Mouse (Mus musculus): ENCODE data around the gene Nol12. TPM values are rescaled to one million over a fixed set of nuclear protein-coding genes. Genes with fewer than 3 reads are reported as not detected.

The Nol12 gene
- polyA plus RNA-seq, 3 experiments from 2014 or later = 38.8 to 53.8 (median 51.1) TPM

Other genes starting within 250 kb of the Nol12 start
- gene Elfn2, start 216.2 kb upstream of the Nol12 start, polyA plus RNA-seq (2017; shearing (Covaris generic)) = under 1 TPM in 1 of 3 experiments, not detected in 2; 0.05 TPM
- 10 to 100 TPM; 45.8 to 70.7 (median 62.8) TPM for gene Mfng, start 161.5 kb upstream of the Nol12 start, polyA plus RNA-seq (2017; shearing (Covaris generic))
- under 1 TPM; 0.15 to 0.26 (median 0.19) TPM for gene Card10, start 131.9 kb upstream of the Nol12 start, polyA plus RNA-seq (2017; shearing (Covaris generic))
- gene Cdc42ep1, start 92.3 kb upstream of the Nol12 start, polyA plus RNA-seq (2017; shearing (Covaris generic)) = not detected
- gene Lgals2, start 79.4 kb upstream of the Nol12 start, polyA plus RNA-seq (2017; shearing (Covaris generic)) = not detected
- gene Gga1, start 57.7 kb upstream of the Nol12 start, polyA plus RNA-seq (2017; shearing (Covaris generic)) = 10 to 100 TPM; 11.9 to 22.5 (median 16.1) TPM
- gene Gm49510, start 35.3 kb upstream of the Nol12 start, polyA plus RNA-seq (2017; shearing (Covaris generic)) = not detected
- gene Sh3bp1, start 35.2 kb upstream of the Nol12 start, polyA plus RNA-seq (2017; shearing (Covaris generic)) = 10 to 100 TPM; 49.5 to 72.6 (median 52.6) TPM
- gene Pdxp, start 21.0 kb upstream of the Nol12 start, polyA plus RNA-seq (2017; shearing (Covaris generic)) = 1 to 10 TPM in 2 of 3 experiments, under 1 TPM in 1; 0.94 to 3.8 (median 3.3) TPM
- gene Lgals1, start 8.2 kb upstream of the Nol12 start, polyA plus RNA-seq (2017; shearing (Covaris generic)) = 1,000 to 10,000 TPM in 1 of 3 experiments, 100 to 1,000 TPM in 2; 309 to 2,729 (median 443) TPM
- gene Triobp, start 12.8 kb downstream of the Nol12 start, polyA plus RNA-seq (2017; shearing (Covaris generic)) = 10 to 100 TPM; 14.8 to 27.1 (median 20.3) TPM
- 10 to 100 TPM; 31.0 to 52.3 (median 36.9) TPM for gene H1f0, start 93.5 kb downstream of the Nol12 start, polyA plus RNA-seq (2017; shearing (Covaris generic))
- not detected for gene Galr3, start 107.0 kb downstream of the Nol12 start, polyA plus RNA-seq (2017; shearing (Covaris generic))
- 10 to 100 TPM in 1 of 3 experiments, 1 to 10 TPM in 2; 5.5 to 10.8 (median 9.2) TPM for gene Ankrd54, start 128.0 kb downstream of the Nol12 start, polyA plus RNA-seq (2017; shearing (Covaris generic))
- gene Eif3l, start 140.2 kb downstream of the Nol12 start, polyA plus RNA-seq (2017; shearing (Covaris generic)) = 100 to 1,000 TPM; 224 to 286 (median 240) TPM
- 10 to 100 TPM in 2 of 3 experiments, 1 to 10 TPM in 1; 7.0 to 20.8 (median 13.3) TPM for gene Micall1, start 174.0 kb downstream of the Nol12 start, polyA plus RNA-seq (2017; shearing (Covaris generic))
- gene Polr2f, start 206.1 kb downstream of the Nol12 start, polyA plus RNA-seq (2017; shearing (Covaris generic)) = 100 to 1,000 TPM; 109 to 122 (median 116) TPM
- 1 to 10 TPM; 5.4 to 7.1 (median 5.9) TPM for gene 1700088E04Rik, start 206.3 kb downstream of the Nol12 start, polyA plus RNA-seq (2017; shearing (Covaris generic))
- gene Sox10, start 230.3 kb downstream of the Nol12 start, polyA plus RNA-seq (2017; shearing (Covaris generic)) = not detected